Mouse (Mus musculus) heart, postnatal 36 days (tissue): ENCODE results near the gene Pip4k2c. TPM values are rescaled to one million over a fixed set of nuclear protein-coding genes. Genes with fewer than 3 reads are reported as not detected.
"Not testable (repeated sequence)": the region's sequence is repeated elsewhere in the genome, so short reads cannot be mapped to it uniquely, and the experiment has no call there.

Experiments
- DNase-seq, 2 experiments: peaks; one replicate each; pipeline ENCODE4 v3.0.0; 2021 to 2022
- intact Hi-C: fragments of 180-260 bp; cut with DNase I; formaldehyde crosslinking; loops from one replicate; pipeline ENCODE4 v1.15.1; 2025
- total RNA-seq, 2 experiments: library from RNA; stranded (reverse); gene quantifications; 2 replicates each; pipeline ENCODE4 v1.2.3; 2021

Pip4k2c gene
- total RNA-seq, 2 experiments from 2014 or later: 26.9 to 29.9 TPM

- no peak for DNase-seq
- intact Hi-C loops: no loop called here
Measured at GRCm38 (mm10) chr10:127173148-127174065, 38.0 kb downstream of the Pip4k2c start.

DNA sequence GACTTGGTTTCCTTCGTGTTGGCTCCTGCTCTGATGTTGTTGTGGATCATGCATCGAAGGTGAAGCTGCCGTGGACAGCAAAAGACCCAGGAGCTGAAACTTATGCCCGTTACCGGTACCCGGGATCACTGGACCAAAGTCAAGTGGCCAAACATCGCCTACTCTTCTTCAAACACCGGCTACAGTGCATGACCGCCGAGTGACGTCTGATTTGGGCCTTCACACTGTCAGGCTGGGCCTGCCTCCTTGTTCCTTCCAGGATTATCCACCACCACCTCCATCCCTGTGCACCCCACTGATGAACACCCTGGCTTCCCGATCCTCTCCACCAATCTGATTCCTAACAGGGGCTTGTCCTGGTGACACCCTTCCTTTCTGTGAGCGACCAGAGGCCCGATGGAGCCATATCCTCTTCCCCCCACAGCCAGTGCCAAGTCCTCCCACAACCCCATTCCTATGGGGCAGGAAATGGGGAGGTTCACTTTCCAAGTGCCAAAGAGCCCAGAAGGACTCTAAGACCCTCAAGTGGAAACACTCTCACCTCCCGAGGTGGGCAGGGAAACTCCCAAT, 39.7 kb downstream of the Pip4k2c start:
- intact Hi-C loops: no loop called here
- no peak for DNase-seq

DNA sequence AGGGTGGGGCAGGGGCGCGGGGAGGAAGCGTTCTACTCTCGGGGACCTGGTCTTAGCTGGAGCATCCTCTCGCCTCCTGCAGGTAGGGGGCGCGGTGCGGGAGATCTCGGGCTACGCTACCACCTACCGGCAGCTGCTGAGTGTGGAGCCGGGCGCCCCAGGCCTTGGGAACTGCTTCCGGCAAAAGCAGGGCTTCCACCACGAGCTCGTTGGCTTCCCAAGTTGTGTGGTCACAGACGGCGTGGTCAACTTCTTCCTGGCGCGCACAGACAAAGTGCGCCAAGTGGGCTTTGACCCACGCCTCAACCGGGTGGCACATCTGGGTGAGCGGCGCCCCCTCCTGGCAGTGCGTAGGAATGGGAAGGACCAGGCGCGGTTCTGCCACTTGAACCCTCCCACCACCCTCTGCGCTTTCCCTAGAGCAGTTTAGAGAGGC, 40.5 kb downstream of the Pip4k2c start:
- intact Hi-C loops: no loop called here

GRCm38 (mm10) chr10:127170002-127170401, 41.4 kb downstream of the Pip4k2c start:
- intact Hi-C loops: no loop called here

More for the DNA sequence above, 40.5 kb downstream of the Pip4k2c start:
- DNase-seq: peak; percentile 80 to 82

DNA sequence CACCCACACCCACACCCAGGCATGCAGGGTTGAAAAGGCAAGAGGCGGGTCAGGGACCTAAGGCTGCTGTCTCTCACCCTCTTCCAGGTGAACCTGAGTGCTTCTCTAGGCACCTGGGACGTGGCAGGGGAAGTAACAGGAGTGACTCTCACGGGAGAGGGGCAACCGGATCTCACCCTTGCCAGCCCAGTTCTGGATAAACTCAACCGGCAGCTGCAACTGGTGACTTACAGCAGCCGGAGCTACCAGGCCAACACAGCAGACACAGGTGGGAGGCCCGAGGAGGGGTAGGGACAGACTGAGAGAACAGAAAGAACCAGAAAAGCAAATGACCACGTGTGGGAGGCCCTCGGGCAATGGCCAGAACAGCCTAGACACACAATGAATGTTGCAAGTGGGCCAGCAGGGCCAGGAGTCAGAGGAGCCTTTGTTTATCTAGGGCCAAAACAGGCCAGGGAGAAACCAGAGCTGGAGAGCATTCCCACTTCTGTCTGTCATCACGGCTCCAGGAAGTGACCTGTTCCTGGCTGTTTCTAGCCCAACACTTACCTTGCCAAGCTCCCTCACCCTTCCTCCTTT, 43.7 kb downstream of the Pip4k2c start:
- no peak for DNase-seq
- intact Hi-C loops: loop anchor here (2.0 kb wide), 1 partner anchor 45 kb away; no protein-coding TSS in a partner anchor

More at GRCm38 (mm10) chr10:127170002-127170401, 41.4 kb downstream of the Pip4k2c start:
- no peak for DNase-seq

DNA sequence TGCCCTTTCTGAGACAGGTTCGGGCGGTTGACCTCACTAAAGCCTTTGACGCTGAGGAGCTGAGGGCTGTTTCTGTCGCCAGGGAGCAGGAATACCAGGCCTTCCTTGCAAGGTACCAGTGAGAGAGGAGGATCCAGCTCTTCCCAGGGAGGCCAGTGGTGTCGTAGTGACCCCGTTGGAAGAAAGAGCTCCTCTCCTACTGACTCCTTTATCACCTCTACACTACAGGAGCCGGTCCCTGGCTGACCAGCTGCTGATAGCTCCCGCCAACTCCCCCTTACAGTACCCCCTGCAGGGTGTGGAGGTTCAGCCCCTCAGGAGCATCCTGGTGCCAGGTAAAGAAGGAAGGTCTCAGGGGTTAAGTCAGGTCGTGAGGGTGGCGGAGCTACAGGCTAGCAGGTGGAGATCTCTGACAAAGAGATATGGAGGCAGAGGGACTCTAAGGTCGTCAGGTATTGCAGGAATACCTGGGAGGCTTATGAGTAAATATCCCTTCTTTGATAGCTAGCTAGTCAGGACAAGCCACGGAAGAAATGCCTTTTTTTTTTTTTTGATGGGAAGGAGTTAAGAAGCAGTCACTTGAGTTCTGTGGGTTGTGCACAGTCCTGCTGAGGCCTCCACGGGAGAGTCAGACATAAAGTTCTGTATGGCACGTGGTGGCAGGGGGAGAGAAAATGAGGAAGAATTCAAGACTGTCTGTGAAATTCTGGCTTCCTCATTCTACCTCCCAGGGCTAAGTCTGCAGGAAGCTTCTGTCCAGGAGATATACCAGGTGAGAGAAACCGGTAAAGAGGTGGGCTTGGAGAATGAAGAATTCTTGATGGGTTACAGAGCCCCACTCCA, 44.4 kb downstream of the Pip4k2c start:
- DNase-seq: no peak
- intact Hi-C loops: loop anchor here (2.0 kb wide), 1 partner anchor 44 kb away; no protein-coding TSS in a partner anchor

GRCm38 (mm10) chr10:127166404-127166715, 45.0 kb downstream of the Pip4k2c start:
- no peak for DNase-seq
- intact Hi-C loops: loop anchor here (2.0 kb wide), 1 partner anchor 44 kb away; no protein-coding TSS in a partner anchor

GRCm38 (mm10) chr10:127165654-127166403, 45.6 kb downstream of the Pip4k2c start:
- intact Hi-C loops: loop anchor here (1.0 to 2.0 kb wide), 2 partner anchors 43 to 63 kb away; no protein-coding TSS in a partner anchor
- DNase-seq: peak; percentile 36 to 60

DNA sequence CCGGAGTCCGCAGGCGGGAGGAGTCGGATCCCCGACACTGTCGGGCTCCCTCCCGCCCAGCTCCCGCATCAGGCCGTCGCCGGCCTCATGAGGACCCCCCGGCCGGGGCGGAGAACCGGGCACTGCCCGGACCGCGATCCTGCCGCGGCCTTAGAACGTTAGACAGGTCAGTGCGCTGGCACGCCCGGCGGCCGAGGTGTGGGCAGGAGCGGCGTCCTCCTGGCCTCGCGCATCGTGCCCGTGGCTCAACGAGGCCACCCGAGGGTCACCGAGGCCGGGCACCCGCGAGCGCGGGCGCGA, 46.1 kb downstream of the Pip4k2c start:
- DNase-seq: peak in 1 of 2 experiments; percentile 41
- intact Hi-C loops: loop anchor here (1.0 kb wide), 1 partner anchor 64 kb away; no protein-coding TSS in a partner anchor

DNA sequence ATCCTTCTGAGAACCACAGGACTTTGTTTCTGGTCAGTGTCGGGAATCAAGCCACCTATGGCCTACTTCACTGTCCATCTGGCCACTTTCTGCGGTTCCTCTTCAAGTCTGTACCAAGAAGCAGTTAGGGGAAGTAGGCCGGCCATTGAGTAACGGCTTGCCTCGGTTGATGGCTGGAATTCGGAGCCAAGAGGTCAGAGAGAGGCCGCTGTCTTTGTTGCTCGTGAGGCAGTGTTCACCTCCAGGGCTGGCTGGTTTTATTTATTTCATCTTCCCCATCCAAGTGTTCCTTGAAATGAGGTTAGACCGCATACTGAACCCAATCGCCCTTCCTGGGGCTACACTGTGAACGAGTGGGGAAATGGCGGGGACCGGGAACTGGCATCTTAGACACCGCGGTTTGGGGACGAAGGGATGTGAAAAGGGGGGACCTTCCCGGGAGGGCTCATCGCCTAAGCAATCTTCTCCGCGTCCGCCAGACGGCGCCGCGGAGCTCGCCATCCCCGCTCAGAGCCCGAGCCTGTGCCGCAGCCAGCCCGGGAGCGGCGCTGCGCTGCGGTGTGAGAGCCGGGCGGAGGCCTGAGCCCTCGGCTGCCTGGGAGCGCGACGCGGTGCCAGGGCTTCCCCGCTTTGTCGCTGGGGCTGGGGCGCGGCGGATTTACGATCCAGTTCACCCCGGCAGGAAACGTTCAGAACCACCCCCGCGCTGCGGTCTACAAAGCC, 46.6 kb downstream of the Pip4k2c start, which contains the start of gene B4galnt1:
Gene B4galnt1 (plus strand): TSS at position 595 of the 723 bp plus-strand sequence.
- intact Hi-C loops: loop anchor here (1.0 kb wide), 1 partner anchor 65 kb away; no protein-coding TSS in a partner anchor
- peak; percentile 77 to 81 for DNase-seq

DNA sequence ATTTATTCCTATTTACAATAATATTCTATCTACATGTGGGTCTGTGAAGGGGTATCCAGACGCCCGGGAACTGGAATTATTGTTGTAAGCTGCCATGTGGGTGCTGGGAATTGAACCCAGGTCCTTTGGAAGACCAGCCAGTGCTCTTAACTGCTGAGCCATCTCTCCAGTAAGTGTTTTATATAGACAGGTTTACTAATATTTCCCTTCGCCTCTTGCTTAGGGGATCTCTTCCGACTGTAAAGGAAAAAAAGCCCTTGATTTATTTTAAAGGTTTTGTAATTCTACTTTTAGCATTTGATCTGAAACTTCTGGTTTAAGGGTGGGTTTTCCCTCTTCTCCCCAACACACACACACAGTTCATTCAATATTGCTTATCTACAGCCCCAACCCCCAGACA, 47.2 kb downstream of the Pip4k2c start:
- DNase-seq: no peak
- intact Hi-C loops: no loop called here

DNA sequence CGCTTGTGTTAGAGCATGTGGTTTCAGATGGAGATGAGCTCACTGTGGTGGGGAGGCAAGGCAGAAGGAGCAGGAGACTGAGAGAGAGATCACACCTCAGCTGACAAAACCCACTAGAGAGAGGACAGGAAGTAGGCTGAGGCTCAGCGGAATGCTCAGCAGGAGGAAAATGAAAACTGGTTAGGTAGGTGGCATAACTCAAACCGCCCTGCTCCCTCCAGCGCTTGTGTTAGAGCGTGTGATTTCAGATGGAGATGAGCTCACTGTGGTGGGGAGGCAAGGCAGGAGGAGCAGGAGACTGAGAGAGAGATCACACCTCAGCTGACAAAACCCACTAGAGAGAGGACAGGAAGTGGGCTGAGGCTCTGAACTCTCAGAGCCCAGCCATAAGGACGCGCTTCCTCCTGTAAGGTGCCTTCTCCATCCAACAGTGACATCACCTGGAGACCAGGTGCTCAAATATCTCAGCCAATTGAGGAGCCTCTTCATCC, 48.6 kb downstream of the Pip4k2c start:
- DNase-seq, intact Hi-C loops: not testable (repeated sequence)

DNA sequence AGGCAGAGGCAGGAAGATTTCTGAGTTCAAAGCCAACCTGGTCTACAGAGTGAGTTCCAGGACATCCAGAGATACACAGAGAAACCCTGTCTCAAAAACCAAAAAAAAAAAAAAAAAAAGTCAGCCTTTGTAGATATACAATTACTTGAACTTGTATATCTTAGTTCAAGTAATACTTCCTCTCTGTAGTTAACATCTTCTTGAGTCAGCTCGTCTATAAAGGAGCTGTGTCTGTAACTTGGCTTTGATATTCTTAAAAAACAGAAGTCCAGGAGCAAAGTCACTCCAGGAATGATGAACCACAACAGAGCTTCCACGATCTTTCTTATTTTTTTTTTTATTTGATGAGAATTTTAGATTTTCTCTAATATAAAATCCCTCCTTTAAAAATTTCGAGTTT, 50.7 kb downstream of the Pip4k2c start:
- intact Hi-C loops: no loop called here
- DNase-seq: no peak

DNA sequence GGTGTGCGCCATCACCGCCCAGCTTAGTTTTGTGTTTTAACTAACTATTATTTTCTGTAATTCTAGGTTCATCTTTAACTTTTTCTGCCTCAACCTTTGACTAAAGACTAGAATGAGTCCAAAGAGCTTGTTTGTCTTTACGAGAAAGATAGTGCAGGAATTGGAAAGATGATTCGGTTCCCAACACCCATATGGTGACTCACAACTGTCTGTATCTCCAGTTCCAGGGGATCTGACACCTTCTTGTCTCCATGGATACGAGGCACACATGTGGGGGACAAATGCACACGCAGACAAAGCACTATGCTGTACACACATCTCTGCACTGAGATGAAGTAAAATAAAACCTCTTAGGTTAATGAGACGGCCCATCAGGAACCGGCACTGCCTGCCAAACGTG, 51.3 kb downstream of the Pip4k2c start:
- DNase-seq: no peak
- intact Hi-C loops: no loop called here

- intact Hi-C loops: no loop called here
- DNase-seq: no peak
Measured at GRCm38 (mm10) chr10:127158471-127158870, 52.9 kb downstream of the Pip4k2c start.

- no peak for DNase-seq
- intact Hi-C loops: no loop called here
Measured at GRCm38 (mm10) chr10:127156511-127156910, 54.9 kb downstream of the Pip4k2c start.

DNA sequence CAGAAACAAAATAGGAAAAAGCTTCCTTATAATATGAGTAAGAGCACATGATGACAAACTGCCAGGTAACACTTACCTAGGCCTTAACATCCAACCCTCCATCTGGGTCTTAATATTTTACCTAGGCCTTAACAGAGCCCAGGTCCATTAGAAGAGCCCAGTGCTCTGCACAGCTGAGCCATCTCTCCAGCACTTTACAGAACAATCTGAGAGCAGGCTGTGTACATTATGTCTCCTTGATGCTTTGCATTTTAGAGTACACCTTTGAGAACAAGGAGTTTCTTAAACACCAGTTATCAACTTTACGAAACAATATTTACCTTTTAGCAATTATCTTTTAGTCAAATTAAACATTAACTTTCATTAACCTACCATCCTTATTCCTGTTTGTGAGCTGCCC, 55.3 kb downstream of the Pip4k2c start:
- no peak for DNase-seq
- intact Hi-C loops: no loop called here

DNA sequence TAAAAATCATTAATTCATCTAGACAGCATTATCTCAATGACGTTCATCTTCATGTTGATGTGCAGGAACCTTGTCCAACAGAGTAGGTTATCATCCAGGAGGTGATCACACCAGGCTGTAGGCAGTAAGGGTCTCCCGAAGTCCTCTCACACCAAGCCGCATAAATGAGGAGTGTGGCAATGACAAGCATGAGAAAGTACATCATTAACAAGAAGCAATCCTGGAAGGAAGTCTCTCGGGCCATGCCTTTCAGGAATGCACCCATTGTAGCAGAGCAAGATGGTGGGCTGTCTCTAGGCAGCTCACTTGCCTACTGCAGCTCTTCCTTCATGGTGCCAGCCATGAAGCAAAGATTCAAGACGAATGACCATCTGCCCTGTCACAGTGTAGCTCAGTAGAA, 56.7 kb downstream of the Pip4k2c start:
- intact Hi-C loops: no loop called here
- no peak for DNase-seq

GRCm38 (mm10) chr10:127154241-127154640, 57.1 kb downstream of the Pip4k2c start:
- no peak for DNase-seq
- intact Hi-C loops: no loop called here
